In the genomic region with DNA sequence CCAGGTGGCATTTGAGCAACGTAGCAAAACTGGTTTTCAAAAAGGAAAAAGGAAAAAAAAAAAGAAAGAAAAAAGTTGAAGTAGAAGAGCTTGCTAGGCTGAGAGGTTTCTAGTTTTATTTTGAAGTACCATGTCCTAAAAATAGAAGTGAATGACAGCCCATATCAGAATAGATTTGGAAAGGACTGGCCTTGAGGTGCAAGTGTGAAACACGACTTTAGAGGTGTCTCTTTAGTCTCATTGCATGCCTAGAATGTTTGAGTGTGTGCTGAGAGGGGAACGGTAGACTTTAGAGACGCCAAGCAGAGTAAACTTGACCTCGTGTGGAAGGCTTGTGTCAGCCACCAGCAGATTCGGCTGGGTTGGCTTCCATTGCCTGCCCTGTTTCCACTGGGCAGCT, we compare ENCODE assay signal across 28 mouse cellular contexts.
DNase-seq lines count a peak whose midpoint lies in the region; ATAC-seq and TF ChIP-seq lines count a peak whose summit lies in the region.
"Had no signal": no experiment of that assay in that cellular context is flagged by ENCODE, and none has a peak within 500 bp of the region (broad histone marks: within the 10 kb centered on the region; RNA-seq: fewer than 3 reads in every experiment).

No protein-coding gene starts in this region.

- no peak overlapping the region for H3K9ac ChIP-seq in heart, adult 2 months (ENCODE audit: low read depth, low read length)
- H3K9ac ChIP-seq in lung, embryonic 14.5 days: no peak overlapping the region
- H3K9ac ChIP-seq in heart, embryonic 13.5 days: peak overlapping the region; percentile 61; the same call in 1 of the 2 replicates
- H3K9ac ChIP-seq: embryonic facial prominence, embryonic 15.5 days; forebrain, embryonic 13.5 days; hindbrain, embryonic 13.5 days; liver, embryonic 15.5 days; midbrain, embryonic 13.5 days; neural tube, embryonic 13.5 days had no signal

- H3K36me3 ChIP-seq in heart, adult 2 months (ENCODE audit: control insufficient read depth, insufficient read depth, low read length): peaks cover 3% of the 10 kb centered on the region; the same call in 1 of the 2 replicates
- peaks cover 4% of the 10 kb centered on the region; the same call in 1 of the 2 replicates for H3K36me3 ChIP-seq in lung, embryonic 14.5 days (ENCODE audit: insufficient read depth)
- peaks cover 29% of the 10 kb centered on the region for H3K36me3 ChIP-seq in heart, embryonic 13.5 days
- peaks cover 47% of the 10 kb centered on the region for H3K36me3 ChIP-seq in limb, embryonic 10.5 days
- H3K36me3 ChIP-seq: liver, embryonic 15.5 days had no signal

- no peak for DNase-seq in heart, adult 2 months
- DNase-seq in heart, postnatal 36 days: no peak
- DNase-seq in lung, embryonic 14.5 days: peak; percentile 17
- DNase-seq in lung, postnatal 25 days (ENCODE audit: low spot score): no peak
- no peak for DNase-seq in limb, embryonic 10.5 days (ENCODE audit: low spot score)
- DNase-seq in gastrocnemius, adult 18-20 months (ENCODE audit: low spot score): no peak
- DNase-seq: adrenal gland, adult 8-10 months; cerebellum, adult 2 months; cerebellum, postnatal 25 days; gastrocnemius, adult 2 months; gastrocnemius, postnatal 36 days; kidney, postnatal 14 days; layer of hippocampus, adult 9-11 months; liver; thymus, adult 2 months; thymus, postnatal 36 days had no signal

- no peak for TF ChIP-seq EP300 in heart, adult 2 months (IDR thresholded peaks at IDR 0.05; ENCODE audit: insufficient read depth, low read depth, low read length)

- no peak overlapping the region for H3K4me2 ChIP-seq in lung, embryonic 14.5 days
- peak overlapping the region; percentile 44 for H3K4me2 ChIP-seq in heart, embryonic 13.5 days
- H3K4me2 ChIP-seq: embryonic facial prominence, embryonic 15.5 days; forebrain, embryonic 13.5 days; hindbrain, embryonic 13.5 days; liver, embryonic 15.5 days; midbrain, embryonic 13.5 days; neural tube, embryonic 13.5 days had no signal

- no peaks in the 10 kb centered on the region; the same call in 1 of the 2 replicates for H3K4me1 ChIP-seq in heart, adult 2 months (ENCODE audit: control insufficient read depth, insufficient read depth, low read length)
- no peaks in the 10 kb centered on the region for H3K4me1 ChIP-seq in lung, embryonic 14.5 days (ENCODE audit: insufficient read depth)
- peaks cover 52% of the 10 kb centered on the region for H3K4me1 ChIP-seq in heart, embryonic 13.5 days
- peaks cover 21% of the 10 kb centered on the region for H3K4me1 ChIP-seq in limb, embryonic 10.5 days
- H3K4me1 ChIP-seq: forebrain, embryonic 13.5 days; liver, embryonic 15.5 days; midbrain, embryonic 13.5 days; neural tube, embryonic 13.5 days had no signal

- H3K27me3 ChIP-seq in heart, adult 2 months (ENCODE audit: control insufficient read depth, insufficient read depth, low read length): no peaks in the 10 kb centered on the region
- no peaks in the 10 kb centered on the region for H3K27me3 ChIP-seq in lung, embryonic 14.5 days (ENCODE audit: insufficient read depth, low read length)
- H3K27me3 ChIP-seq in heart, embryonic 13.5 days (replicated peaks): no peaks in the 10 kb centered on the region
- no peaks in the 10 kb centered on the region for H3K27me3 ChIP-seq in limb, embryonic 10.5 days (ENCODE audit: low read depth, poor library complexity, severe bottlenecking)
- H3K27me3 ChIP-seq: embryonic facial prominence, embryonic 15.5 days; forebrain, embryonic 13.5 days; hindbrain, embryonic 13.5 days; liver, embryonic 15.5 days; midbrain, embryonic 13.5 days; neural tube, embryonic 13.5 days had no signal

- H3K9me3 ChIP-seq in lung, embryonic 14.5 days (ENCODE audit: low read depth, low read length): no peaks in the 10 kb centered on the region
- no peaks in the 10 kb centered on the region for H3K9me3 ChIP-seq in heart, embryonic 13.5 days
- no peaks in the 10 kb centered on the region for H3K9me3 ChIP-seq in limb, embryonic 10.5 days (replicated peaks)
- H3K9me3 ChIP-seq: embryonic facial prominence, embryonic 10.5 days; embryonic facial prominence, embryonic 15.5 days; forebrain, embryonic 13.5 days; G1E; hindbrain, embryonic 13.5 days; liver, embryonic 15.5 days; midbrain, embryonic 13.5 days; neural tube, embryonic 13.5 days had no signal

- peak overlapping the region; percentile 53 for H3K27ac ChIP-seq in heart, adult 2 months
- peak overlapping the region; percentile 67; the same call in 1 of the 2 replicates for H3K27ac ChIP-seq in lung, embryonic 14.5 days (ENCODE audit: low read depth)
- H3K27ac ChIP-seq in heart, embryonic 13.5 days (replicated peaks): peak overlapping the region; percentile 88
- peak overlapping the region; percentile 56 for H3K27ac ChIP-seq in limb, embryonic 10.5 days
- H3K27ac ChIP-seq: embryonic facial prominence, embryonic 10.5 days; embryonic facial prominence, embryonic 15.5 days; forebrain, embryonic 13.5 days; gastrocnemius, adult 2 months; hindbrain, embryonic 13.5 days; liver, embryonic 15.5 days; macrophage; midbrain, embryonic 13.5 days; neural tube, embryonic 13.5 days had no signal

- no peaks in the 10 kb centered on the region for H3K79me2 ChIP-seq in heart, adult 2 months (replicated peaks; ENCODE audit: control insufficient read depth, insufficient read depth, low read length)

- WGBS in heart, adult 2 months: 48% methylated on average over 6 of the region's 6 CpGs
- 44% methylated on average over 6 of the region's 6 CpGs for WGBS in lung, embryonic 14.5 days
- 25% methylated on average over 6 of the region's 6 CpGs for WGBS in heart, embryonic 13.5 days
- 82% methylated on average over 6 of the region's 6 CpGs for WGBS in limb, embryonic 10.5 days

- ATAC-seq in lung, embryonic 14.5 days (ENCODE audit: insufficient read depth): no peak
- no peak for ATAC-seq in heart, embryonic 13.5 days (ENCODE audit: extremely low read depth, insufficient number of reproducible peaks, low FRiP score, low TSS enrichment)
- ATAC-seq in erythroid progenitor cell, adult 5-6 weeks (replicated peaks; ENCODE audit: low FRiP score, poor library complexity, severe bottlenecking): no peak
- ATAC-seq: forebrain, embryonic 13.5 days; intestine, postnatal 0 days; midbrain, embryonic 13.5 days had no signal

- H3K4me3 ChIP-seq in heart, adult 2 months: no peak overlapping the region
- H3K4me3 ChIP-seq in lung, embryonic 14.5 days (ENCODE audit: low read depth, low read length): no peak overlapping the region
- H3K4me3 ChIP-seq in heart, embryonic 13.5 days: no peak overlapping the region
- no peak overlapping the region for H3K4me3 ChIP-seq in limb, embryonic 10.5 days
- H3K4me3 ChIP-seq: embryonic facial prominence, embryonic 10.5 days; embryonic facial prominence, embryonic 15.5 days; forebrain, embryonic 13.5 days; gastrocnemius, adult 2 months; hindbrain, embryonic 13.5 days; liver, embryonic 15.5 days; midbrain, embryonic 13.5 days; neural tube, embryonic 13.5 days had no signal

- TF ChIP-seq POLR2A in heart, adult 2 months (IDR thresholded peaks at IDR 0.05; ENCODE audit: insufficient read depth, low read depth, low read length): no peak

- intact Hi-C loops in heart, adult 2 months (cut with DNase I): no loop called here
- intact Hi-C loops in heart, postnatal 36 days (cut with DNase I): no loop called here

- TF ChIP-seq CTCF in heart, adult 2 months (IDR thresholded peaks at IDR 0.05): no peak
- no peak for TF ChIP-seq CTCF in lung, embryonic 14.5 days (IDR thresholded peaks at IDR 0.05; ENCODE audit: low read depth)
